Comparison of ENCODE assay signal across 9 mouse cellular contexts in genomic region chr13:73262336-73263127, GRCm38 (mm10). TPM values are rescaled to one million over a fixed set of nuclear protein-coding genes. Genes with fewer than 3 reads are reported as not detected.
A peak's percentile ranks its signal among the peaks of the same experiment; 100 is the strongest.
DNase-seq lines count a peak whose midpoint lies in the region; ATAC-seq and TF ChIP-seq lines count a peak whose summit lies in the region.
"Had no signal": no experiment of that assay in that cellular context is flagged by ENCODE, and none has a peak within 500 bp of the region (broad histone marks: within the 10 kb centered on the region; RNA-seq: fewer than 3 reads in every experiment).

No protein-coding gene starts in this region.

- H3K9ac ChIP-seq in heart, embryonic 14.5 days (ENCODE audit: low read length), result peak overlapping the region; percentile 96
- peak overlapping the region; percentile 27; the same call in 1 of the 2 replicates for H3K9ac ChIP-seq in hindbrain, embryonic 11.5 days (ENCODE audit: low read depth, low read length)
- H3K9ac ChIP-seq in midbrain, embryonic 12.5 days (replicated peaks), result no peak overlapping the region

- no peak for TF ChIP-seq CTCF in bone marrow macrophage, adult 2 months (IDR thresholded peaks at IDR 0.05; ENCODE audit: low read depth, low read length)

- ATAC-seq in heart, embryonic 14.5 days (ENCODE audit: insufficient number of reproducible peaks, insufficient read depth, low FRiP score, low read depth), result no peak
- ATAC-seq in hindbrain, embryonic 11.5 days (ENCODE audit: low FRiP score), result no peak
- ATAC-seq in midbrain, embryonic 12.5 days (ENCODE audit: low FRiP score, low read depth), result no peak
- no peak for ATAC-seq in cerebellum, adult (ENCODE audit: insufficient number of reproducible peaks, low FRiP score, low TSS enrichment)

- H3K9me3 ChIP-seq in heart, embryonic 14.5 days (ENCODE audit: control insufficient read depth, low read length), result no peaks in the 10 kb centered on the region
- no peaks in the 10 kb centered on the region for H3K9me3 ChIP-seq in hindbrain, embryonic 11.5 days (ENCODE audit: control insufficient read depth, low read length)
- H3K9me3 ChIP-seq in midbrain, embryonic 12.5 days, result no peaks in the 10 kb centered on the region

- H3K36me3 ChIP-seq in heart, embryonic 14.5 days (ENCODE audit: control insufficient read depth, insufficient read depth, low read length), result peaks cover 20% of the 10 kb centered on the region
- no peaks in the 10 kb centered on the region for H3K36me3 ChIP-seq in hindbrain, embryonic 11.5 days (ENCODE audit: control insufficient read depth, insufficient read depth, low read length)
- H3K36me3 ChIP-seq in midbrain, embryonic 12.5 days, result no peaks in the 10 kb centered on the region

- peaks cover 24 to 60% of the 10 kb centered on the region in 2 experiments for H3K4me1 ChIP-seq in heart, embryonic 14.5 days (ENCODE audit: control insufficient read depth in 2 of 2, insufficient read depth in 2 of 2, low read length in 2 of 2)
- H3K4me1 ChIP-seq in bone marrow macrophage, adult 2 months (ENCODE audit: control insufficient read depth, insufficient read depth, low read length), result no peaks in the 10 kb centered on the region
- H3K4me1 ChIP-seq in hindbrain, embryonic 11.5 days (replicated peaks; ENCODE audit: control insufficient read depth, insufficient read depth, low read length), result peaks cover 17% of the 10 kb centered on the region
- peaks cover 43% of the 10 kb centered on the region for H3K4me1 ChIP-seq in midbrain, embryonic 12.5 days

- H3K4me2 ChIP-seq in heart, embryonic 14.5 days (ENCODE audit: low read length), result peak overlapping the region; percentile 85
- peak overlapping the region; percentile 50 for H3K4me2 ChIP-seq in hindbrain, embryonic 11.5 days (replicated peaks; ENCODE audit: low read depth, low read length)
- H3K4me2 ChIP-seq in midbrain, embryonic 12.5 days (replicated peaks), result peak overlapping the region; percentile 38

- no peak for DNase-seq in heart, adult 8-10 months (ENCODE audit: low spot score)
- DNase-seq in hindbrain, embryonic 11.5 days (ENCODE audit: low spot score), result peak; percentile 67
- DNase-seq in gastrocnemius, postnatal 10 days, result no peak
- no peak for DNase-seq in thymus, postnatal 36 days
- DNase-seq: layer of hippocampus, adult 9-11 months had no signal

- H3K27ac ChIP-seq in heart, embryonic 14.5 days (replicated peaks in 1 of 2; ENCODE audit: control insufficient read depth in 1 of 2, insufficient read depth in 1 of 2, low read depth in 2 of 2, low read length in 2 of 2), result peak overlapping the region; percentile 97
- no peak overlapping the region for H3K27ac ChIP-seq in bone marrow macrophage, adult 2 months (ENCODE audit: insufficient read depth, low read depth, low read length)
- no peak overlapping the region for H3K27ac ChIP-seq in hindbrain, embryonic 11.5 days (ENCODE audit: low read depth, low read length)
- no peak overlapping the region for H3K27ac ChIP-seq in midbrain, embryonic 12.5 days (replicated peaks)

- peaks cover 84% of the 10 kb centered on the region for H3K27me3 ChIP-seq in heart, embryonic 14.5 days (ENCODE audit: control insufficient read depth, insufficient read depth, low read length)
- peaks cover 94% of the 10 kb centered on the region for H3K27me3 ChIP-seq in hindbrain, embryonic 11.5 days (ENCODE audit: control insufficient read depth, insufficient read depth, low read length)
- peaks cover 100% of the 10 kb centered on the region for H3K27me3 ChIP-seq in midbrain, embryonic 12.5 days

- no peak for TF ChIP-seq POLR2A in bone marrow macrophage, adult 2 months (IDR thresholded peaks at IDR 0.05; ENCODE audit: borderline replicate concordance, low read depth, low read length)

- peak overlapping the region; percentile 67 to 82 for H3K4me3 ChIP-seq in heart, embryonic 14.5 days (ENCODE audit: control insufficient read depth in 1 of 2, insufficient read depth in 1 of 2, low read depth in 1 of 2, low read length in 2 of 2)
- H3K4me3 ChIP-seq in bone marrow macrophage, adult 2 months (ENCODE audit: insufficient read depth, low read length), result peak overlapping the region; percentile 20; the same call in 1 of the 2 replicates
- H3K4me3 ChIP-seq in hindbrain, embryonic 11.5 days (ENCODE audit: low read depth, low read length), result peak overlapping the region; percentile 22
- H3K4me3 ChIP-seq in midbrain, embryonic 12.5 days, result peak overlapping the region; percentile 27

- WGBS in heart, embryonic 14.5 days, result 3% methylated on average over 24 of the region's 24 CpGs
- 2% methylated on average over 24 of the region's 24 CpGs for WGBS in hindbrain, embryonic 11.5 days
- under 1% methylated on average over 24 of the region's 24 CpGs for WGBS in midbrain, embryonic 12.5 days

RNA-seq across cellular contexts. Expression of gene Irx4, which starts 2.3 kb away (rescaled TPM):
- polyA plus RNA-seq in heart, embryonic 14.5 days (2014; fragmentation: Nextera tagmentation; extraction: Ambion mirVana), result 43.3 and 47.3 TPM in 2 replicates
- total RNA-seq in heart, adult 8-10 months (2022), result 10 to 100 TPM; 27.8 to 34.9 (median 32.4) TPM
- not detected in 2 replicates for polyA plus RNA-seq in bone marrow macrophage, adult 2 months (2012; ENCODE audit: insufficient read depth, insufficient read length, missing spikeins)
- polyA plus RNA-seq in hindbrain, embryonic 11.5 days (2014; fragmentation: Nextera tagmentation; extraction: Ambion mirVana), result 3.9 and 4.1 TPM in 2 replicates
- 0.85 and 1.5 TPM in 2 replicates for polyA plus RNA-seq in midbrain, embryonic 12.5 days (2016; fragmentation: Nextera tagmentation; extraction: Ambion mirVana)
- not detected for total RNA-seq in gastrocnemius, postnatal 10 days (2021)

Comparison
In these comparisons a context has a peak if more than half of its experiments do, and no peak if none do; other contexts are left out.
1. H3K27ac ChIP-seq: peak in heart, embryonic 14.5 days (2 of 2); none in bone marrow macrophage, adult 2 months (single experiment), hindbrain, embryonic 11.5 days (single experiment) and midbrain, embryonic 12.5 days (single experiment).
2. H3K4me3 ChIP-seq: peak in every context shown above with its lines; median percentile 74 in heart, embryonic 14.5 days; 27 in midbrain, embryonic 12.5 days; 22 in hindbrain, embryonic 11.5 days; 20 in bone marrow macrophage, adult 2 months.
3. Peak in every context shown above with its lines, with median percentiles within 50 percentile points of each other: H3K4me2 ChIP-seq.